Mouse (Mus musculus) liver, embryonic 14.5 days (tissue): ENCODE results near the gene Abcf3. TPM values are rescaled to one million over a fixed set of nuclear protein-coding genes. Genes with fewer than 3 reads are reported as not detected.

Source experiments
- ATAC-seq: fragments of 200-750 bp; cut with Nextera tagmentation; 2 replicates; pipeline ENCODE4 v1.8.0; 2017; ENCODE audit warnings: moderate number of reproducible peaks, mild to moderate bottlenecking, moderate library complexity; ENCODE audit not compliant: insufficient read depth
- DNase-seq, 3 experiments: peaks; one replicate each; pipeline ENCODE4 v3.0.0-alpha.2; 2012 to 2013; ENCODE audit warnings: low read depth in 3 of 3, low spot score in 3 of 3
- H3K27ac ChIP-seq: fragments of 300-500 bp; sonication (generic); 2 replicates; pipeline ENCODE4 v1.5.1; 2014; ENCODE audit warnings: moderate library complexity, mild to moderate bottlenecking, control low read depth, inconsistent platforms
- H3K27me3 ChIP-seq: fragments of 300-500 bp; sonication (generic); 2 replicates; pipeline ENCODE4 v1.6.1; 2014; ENCODE audit warnings: mild to moderate bottlenecking, low read length, moderate library complexity; ENCODE audit not compliant: control insufficient read depth, insufficient read depth
- H3K36me3 ChIP-seq: fragments of 300-500 bp; sonication (generic); replicated peaks from 2 replicates; pipeline ENCODE4 v1.6.1; 2014; ENCODE audit warnings: low read depth; ENCODE audit not compliant: control insufficient read depth, insufficient read depth
- H3K4me1 ChIP-seq, 2 experiments: fragments of 200-500 bp in 1 of 2; fragments of 300-500 bp in 1 of 2; sonication (generic) in 1 of 2; replicated peaks; 2 replicates each; pipeline ENCODE4 v1.6.1; 2012 to 2014; ENCODE audit warnings: antibody characterized with exemption in 1 of 2, inconsistent platforms in 1 of 2, low read length in 1 of 2; ENCODE audit not compliant: control insufficient read depth in 2 of 2, insufficient read depth in 2 of 2
- H3K4me2 ChIP-seq: fragments of 300-500 bp; sonication (generic); 2 replicates; pipeline ENCODE4 v1.6.1; 2014; ENCODE audit warnings: low read depth, mild to moderate bottlenecking, control low read depth, moderate library complexity
- H3K4me3 ChIP-seq, 2 experiments: fragments of 200-500 bp in 1 of 2; fragments of 300-500 bp in 1 of 2; sonication (generic) in 1 of 2; 2 replicates each; pipeline ENCODE4 v1.5.1; 2012 to 2014; ENCODE audit warnings: low read depth in 2 of 2, low read length in 2 of 2, mild to moderate bottlenecking in 2 of 2, control low read depth in 1 of 2, inconsistent platforms in 1 of 2, moderate library complexity in 1 of 2; ENCODE audit not compliant: insufficient read depth in 1 of 2
- H3K9ac ChIP-seq: fragments of 300-500 bp; sonication (generic); replicated peaks from 2 replicates; pipeline ENCODE4 v1.6.1; 2014; ENCODE audit warnings: mild to moderate bottlenecking, control low read depth, moderate library complexity
- H3K9me3 ChIP-seq: fragments of 300-500 bp; sonication (generic); 2 replicates; pipeline ENCODE4 v1.6.1; 2016; ENCODE audit warnings: low read length, mixed read lengths; ENCODE audit not compliant: control insufficient read depth
- CTCF ChIP-seq: IDR thresholded peaks from 2 replicates; pipeline ENCODE4 v1.5.1; 2016; ENCODE audit warnings: antibody characterized with exemption, low read depth, control low read depth
- EP300 ChIP-seq: IDR thresholded peaks from 2 replicates; pipeline ENCODE4 v1.6.1; 2016; ENCODE audit warnings: antibody characterized with exemption, low read depth
- WGBS: fragments of 180-500 bp; shearing (Covaris S2); extraction: QIAGEN DNeasy Blood & Tissue Kit; methylation state at CpG from one replicate; pipeline ENCODE4 v1.1.7; 2014; ENCODE audit not compliant: insufficient replicate concordance; 5-methylcytosine and 5-hydroxymethylcytosine counted together
- microRNA counts: library from miRNA; unstranded; fragments of <30 nt; microRNA quantifications from one replicate; lab custom pipeline; 2016
- microRNA-seq: library from miRNA; unstranded; fragments of <30 nt; microRNA quantifications from one replicate; pipeline ENCODE4, GENCODE M21; 2016
- polyA plus RNA-seq, 2 experiments: library from polyadenylated mRNA; depleted of rRNA in 1 of 2; stranded (reverse) in 1 of 2; unstranded in 1 of 2; fragments of >200 nt; fragmentation: Nextera tagmentation in 1 of 2; extraction: Ambion mirVana in 1 of 2; gene quantifications; 2 replicates each; pipeline versions ENCODE4 v1.2.1 to v1.2.3; 2012 to 2014

The Abcf3 gene
- polyA plus RNA-seq, 2 experiments: 14.3 to 19.5 TPM

DNA sequence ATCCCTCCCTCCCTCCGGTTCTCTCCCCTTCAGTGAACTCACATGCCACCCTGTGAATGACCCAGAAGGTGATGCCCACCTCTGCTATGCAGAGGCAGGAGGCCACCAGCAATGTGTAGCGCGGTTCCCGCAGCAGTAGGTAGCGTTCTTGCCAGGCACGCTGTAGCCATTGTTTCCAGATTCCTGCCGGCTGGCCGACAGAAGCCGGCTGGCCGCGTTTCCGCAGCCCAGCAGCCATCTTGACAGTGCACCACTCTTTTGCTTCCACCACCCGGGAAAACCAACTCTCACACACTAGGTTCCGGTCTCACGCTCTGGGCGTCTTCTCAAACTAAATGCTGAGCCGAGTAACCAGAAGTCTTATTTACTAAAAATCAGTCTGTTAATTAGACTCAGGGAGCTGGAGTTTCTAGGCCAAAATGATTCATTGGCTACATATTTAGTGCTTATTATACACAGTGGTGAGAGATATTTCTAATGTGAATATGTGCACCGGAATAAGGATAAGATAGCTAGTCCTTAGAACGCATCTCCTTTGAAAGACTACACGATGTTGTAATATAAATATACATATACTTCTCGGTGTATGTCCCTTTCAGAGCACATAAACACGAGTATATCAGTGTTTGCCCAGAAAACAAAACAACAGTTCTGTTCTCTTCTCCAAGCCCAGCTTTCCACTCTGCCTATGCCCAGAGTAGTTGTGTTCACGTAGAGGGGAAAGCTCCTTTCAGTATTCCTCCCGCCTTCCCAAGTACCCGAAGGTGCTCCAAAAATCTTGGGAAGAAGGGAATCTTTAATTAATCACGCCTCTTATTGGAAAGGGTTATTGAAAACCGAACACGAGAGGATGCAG lies 62.4 kb downstream of the Abcf3 start:
- H3K4me1 ChIP-seq: peaks cover 9 to 12% of the 10 kb centered on the region in 2 experiments; a peak in 3 of 4 replicates
- H3K4me3 ChIP-seq: peak overlapping the region; percentile 73 to 93
- peak overlapping the region; percentile 95 for H3K4me2 ChIP-seq
- no peaks in the 10 kb centered on the region for H3K9me3 ChIP-seq
- H3K9ac ChIP-seq: peak overlapping the region; percentile 91
- ATAC-seq (peak; percentile 63), DNase-seq (peak; percentile 70 to 76 (median 70))
- TF ChIP-seq CTCF (no peak), EP300 (no peak)
- peak overlapping the region; percentile 59 for H3K27ac ChIP-seq
- peaks cover 5% of the 10 kb centered on the region for H3K36me3 ChIP-seq
- H3K27me3 ChIP-seq: no peaks in the 10 kb centered on the region
- under 1% methylated on average over 28 of the region's 28 CpGs for WGBS

MicroRNA genes within 50 kb of the gene (microRNA counts, 519-probe panel; counts per million panel counts)
- microRNA mmu-miR-1224 (lab: Ali Mortazavi, UCI): 4,166 counts per million, percentile 17 among the panel's probes with 10 or more counts

Small RNA genes within 50 kb of the gene (microRNA-seq; reads per million reads assigned to microRNA genes)
- not detected for gene Mir1224

Other genes starting within 250 kb of the Abcf3 start
- 19.0 and 20.7 TPM in 2 replicates for gene Parl, start 246.2 kb upstream of the Abcf3 start, polyA plus RNA-seq (2012; rRNA removed)
- gene Parl, start 246.2 kb upstream of the Abcf3 start, polyA plus RNA-seq (2014; fragmentation: Nextera tagmentation; extraction: Ambion mirVana): 41.3 and 41.6 TPM in 2 replicates
- not detected in 2 replicates for gene Cyp2ab1, start 223.2 kb upstream of the Abcf3 start, polyA plus RNA-seq (2012; rRNA removed)
- gene Cyp2ab1, start 223.2 kb upstream of the Abcf3 start, polyA plus RNA-seq (2014; fragmentation: Nextera tagmentation; extraction: Ambion mirVana): not detected in 2 replicates
- gene Abcc5, start 122.2 kb upstream of the Abcf3 start, polyA plus RNA-seq (2012; rRNA removed): 22.8 and 26.2 TPM in 2 replicates
- 14.5 and 15.7 TPM in 2 replicates for gene Abcc5, start 122.2 kb upstream of the Abcf3 start, polyA plus RNA-seq (2014; fragmentation: Nextera tagmentation; extraction: Ambion mirVana)
- gene Eif2b5, start 49.8 kb upstream of the Abcf3 start, polyA plus RNA-seq (2012; rRNA removed): 19.6 and 23.3 TPM in 2 replicates
- gene Eif2b5, start 49.8 kb upstream of the Abcf3 start, polyA plus RNA-seq (2014; fragmentation: Nextera tagmentation; extraction: Ambion mirVana): 39.0 and 44.1 TPM in 2 replicates
- gene Dvl3, start 31.6 kb upstream of the Abcf3 start, polyA plus RNA-seq (2012; rRNA removed): 7.3 and 8.8 TPM in 2 replicates
- gene Dvl3, start 31.6 kb upstream of the Abcf3 start, polyA plus RNA-seq (2014; fragmentation: Nextera tagmentation; extraction: Ambion mirVana): 4.9 and 5.0 TPM in 2 replicates
- 259 and 268 TPM in 2 replicates for gene Ap2m1, start 13.1 kb upstream of the Abcf3 start, polyA plus RNA-seq (2012; rRNA removed)
- gene Ap2m1, start 13.1 kb upstream of the Abcf3 start, polyA plus RNA-seq (2014; fragmentation: Nextera tagmentation; extraction: Ambion mirVana): 364 and 392 TPM in 2 replicates
- gene Vwa5b2, start 40.9 kb downstream of the Abcf3 start, polyA plus RNA-seq (2012; rRNA removed): 0.23 and 0.35 TPM in 2 replicates
- 0.18 and 0.19 TPM in 2 replicates for gene Vwa5b2, start 40.9 kb downstream of the Abcf3 start, polyA plus RNA-seq (2014; fragmentation: Nextera tagmentation; extraction: Ambion mirVana)
- 9.4 and 10.3 TPM in 2 replicates for gene Eef1akmt4, start 63.0 kb downstream of the Abcf3 start, polyA plus RNA-seq (2012; rRNA removed)
- 18.1 and 20.7 TPM in 2 replicates for gene Eef1akmt4, start 63.0 kb downstream of the Abcf3 start, polyA plus RNA-seq (2014; fragmentation: Nextera tagmentation; extraction: Ambion mirVana)
- 0.04 and 0.08 TPM in 2 replicates for gene Gm49333, start 63.0 kb downstream of the Abcf3 start, polyA plus RNA-seq (2012; rRNA removed)
- gene Gm49333, start 63.0 kb downstream of the Abcf3 start, polyA plus RNA-seq (2014; fragmentation: Nextera tagmentation; extraction: Ambion mirVana): not detected in 2 replicates
- gene Alg3, start 63.2 kb downstream of the Abcf3 start, polyA plus RNA-seq (2012; rRNA removed): 9.3 and 12.7 TPM in 2 replicates
- gene Alg3, start 63.2 kb downstream of the Abcf3 start, polyA plus RNA-seq (2014; fragmentation: Nextera tagmentation; extraction: Ambion mirVana): 21.7 and 23.6 TPM in 2 replicates
- 0.32 and 0.38 TPM in 2 replicates for gene Camk2n2, start 72.7 kb downstream of the Abcf3 start, polyA plus RNA-seq (2012; rRNA removed)
- 0.19 and 0.32 TPM in 2 replicates for gene Camk2n2, start 72.7 kb downstream of the Abcf3 start, polyA plus RNA-seq (2014; fragmentation: Nextera tagmentation; extraction: Ambion mirVana)
- gene Ece2, start 81.3 kb downstream of the Abcf3 start, polyA plus RNA-seq (2012; rRNA removed): 0.08 TPM in 1 of 2 replicates, not detected in the other
- 0.04 TPM in 1 of 2 replicates, not detected in the other for gene Ece2, start 81.3 kb downstream of the Abcf3 start, polyA plus RNA-seq (2014; fragmentation: Nextera tagmentation; extraction: Ambion mirVana)
- gene Psmd2, start 103.1 kb downstream of the Abcf3 start, polyA plus RNA-seq (2012; rRNA removed): 61.5 and 89.2 TPM in 2 replicates
- 162 and 165 TPM in 2 replicates for gene Psmd2, start 103.1 kb downstream of the Abcf3 start, polyA plus RNA-seq (2014; fragmentation: Nextera tagmentation; extraction: Ambion mirVana)
- gene Eif4g1, start 119.7 kb downstream of the Abcf3 start, polyA plus RNA-seq (2012; rRNA removed): 76.0 and 101 TPM in 2 replicates
- gene Eif4g1, start 119.7 kb downstream of the Abcf3 start, polyA plus RNA-seq (2014; fragmentation: Nextera tagmentation; extraction: Ambion mirVana): 65.1 and 76.7 TPM in 2 replicates
- 1.0 and 1.4 TPM in 2 replicates for gene Fam131a, start 144.7 kb downstream of the Abcf3 start, polyA plus RNA-seq (2012; rRNA removed)
- gene Fam131a, start 144.7 kb downstream of the Abcf3 start, polyA plus RNA-seq (2014; fragmentation: Nextera tagmentation; extraction: Ambion mirVana): 1.3 TPM in 2 replicates
- gene Polr2h, start 169.1 kb downstream of the Abcf3 start, polyA plus RNA-seq (2012; rRNA removed): 21.5 and 30.1 TPM in 2 replicates
- 45.4 and 49.6 TPM in 2 replicates for gene Polr2h, start 169.1 kb downstream of the Abcf3 start, polyA plus RNA-seq (2014; fragmentation: Nextera tagmentation; extraction: Ambion mirVana)
- gene Clcn2, start 169.2 kb downstream of the Abcf3 start, polyA plus RNA-seq (2012; rRNA removed): 16.7 and 20.9 TPM in 2 replicates
- 4.9 and 5.6 TPM in 2 replicates for gene Clcn2, start 169.2 kb downstream of the Abcf3 start, polyA plus RNA-seq (2014; fragmentation: Nextera tagmentation; extraction: Ambion mirVana)
- gene Chrd, start 184.6 kb downstream of the Abcf3 start, polyA plus RNA-seq (2012; rRNA removed): 0.42 and 0.71 TPM in 2 replicates
- gene Chrd, start 184.6 kb downstream of the Abcf3 start, polyA plus RNA-seq (2014; fragmentation: Nextera tagmentation; extraction: Ambion mirVana): 0.21 and 0.24 TPM in 2 replicates
- 2.8 and 3.6 TPM in 2 replicates for gene Thpo, start 185.9 kb downstream of the Abcf3 start, polyA plus RNA-seq (2012; rRNA removed)
- 3.6 and 3.7 TPM in 2 replicates for gene Thpo, start 185.9 kb downstream of the Abcf3 start, polyA plus RNA-seq (2014; fragmentation: Nextera tagmentation; extraction: Ambion mirVana)